Mouse (Mus musculus) adrenal gland, postnatal 10 days (tissue): ENCODE data around the gene Ubl5. TPM values are rescaled to one million over a fixed set of nuclear protein-coding genes. Genes with fewer than 3 reads are reported as not detected.
"Not testable (repeated sequence)": the region's sequence is repeated elsewhere in the genome, so short reads cannot be mapped to it uniquely, and the experiment has no call there.

ENCODE experiments used
- DNase-seq: peaks from one replicate; pipeline ENCODE4 v3.0.0; 2021; ENCODE audit warnings: mixed read lengths
- total RNA-seq, 2 experiments: library from RNA; stranded (reverse); gene quantifications; 2 replicates each; pipeline ENCODE4 v1.2.3; 2021

The Ubl5 gene
- total RNA-seq, 2 experiments from 2014 or later = 295 to 301 TPM

DNA sequence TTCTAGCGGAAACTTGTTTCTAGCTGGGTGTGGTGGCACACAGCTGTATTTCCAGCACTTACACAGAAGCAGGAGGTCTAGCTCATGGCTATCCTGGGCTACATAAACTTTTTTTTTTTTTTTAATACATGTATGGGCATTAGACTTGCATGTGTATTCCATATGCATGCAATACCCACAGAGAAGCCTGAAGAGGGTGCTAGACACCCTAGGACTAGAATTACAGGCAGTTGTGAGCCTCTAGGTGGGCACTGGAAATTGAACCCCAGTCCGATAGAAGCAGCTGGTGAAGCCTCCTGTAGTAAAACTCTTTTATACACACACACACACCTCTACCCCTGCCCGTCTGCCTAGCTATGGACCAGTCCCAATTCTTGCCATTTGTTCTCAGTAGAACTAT, 11.2 kb downstream of the Ubl5 start:
- DNase-seq = no peak

DNA sequence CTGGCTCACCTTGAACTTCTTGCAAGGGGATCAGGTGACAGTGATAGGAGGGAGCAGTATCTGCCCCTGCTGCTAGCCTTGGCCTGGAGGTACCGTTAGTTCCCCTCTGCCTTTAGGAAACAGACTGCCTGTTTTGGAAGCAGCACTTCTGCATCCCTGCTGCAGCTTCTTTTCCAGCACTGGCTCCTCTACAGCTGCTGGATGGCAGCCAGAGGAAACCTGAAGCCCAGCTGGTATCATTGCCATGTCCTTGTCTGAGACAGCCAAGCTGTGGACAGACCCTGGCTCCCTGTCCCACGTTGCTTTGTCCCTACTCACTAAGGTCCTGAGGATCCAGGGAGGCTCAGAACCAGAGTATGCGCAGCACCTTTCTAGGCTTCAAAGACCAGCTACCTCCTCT, 14.9 kb downstream of the Ubl5 start:
- DNase-seq = peak; percentile 72

DNA sequence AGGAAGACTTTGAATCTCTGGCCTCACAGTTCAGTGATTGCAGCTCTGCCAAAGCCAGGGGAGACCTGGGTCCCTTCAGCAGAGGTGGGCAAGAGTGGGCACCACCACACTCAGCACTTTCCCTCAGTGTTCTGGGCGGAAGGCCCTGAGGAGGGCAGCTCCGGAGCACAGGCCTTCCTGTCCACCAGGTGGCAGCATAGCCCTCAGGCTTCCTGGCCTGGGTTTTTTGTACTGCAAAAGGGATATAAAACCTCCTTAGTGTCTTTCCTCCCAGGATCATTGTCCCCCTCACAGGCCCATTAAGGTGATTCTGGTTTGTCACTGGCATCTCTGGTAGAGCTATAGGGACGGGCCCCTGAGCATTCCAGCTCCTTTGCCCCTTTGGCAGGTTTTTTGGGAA, 19.6 kb downstream of the Ubl5 start:
- peak; percentile 85 for DNase-seq

DNA sequence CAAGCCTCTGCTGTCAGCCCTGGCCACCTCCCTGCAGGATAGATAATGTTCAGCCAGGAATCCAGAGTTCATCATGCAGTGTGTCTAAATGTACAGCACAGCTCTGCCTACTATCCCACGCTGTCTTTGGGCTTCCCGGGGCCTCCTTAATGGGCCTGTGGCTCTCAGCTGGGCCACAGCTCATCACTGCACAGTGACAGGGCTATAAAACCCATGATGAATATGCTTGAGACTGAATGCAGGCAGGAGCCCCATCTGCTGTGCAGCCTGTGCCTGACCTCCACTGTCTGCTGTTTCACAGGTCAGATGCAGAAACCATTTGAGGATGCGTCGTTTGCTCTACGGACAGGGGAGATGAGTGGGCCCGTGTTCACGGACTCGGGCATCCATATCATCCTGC, 20.2 kb downstream of the Ubl5 start:
- DNase-seq = no peak

DNA sequence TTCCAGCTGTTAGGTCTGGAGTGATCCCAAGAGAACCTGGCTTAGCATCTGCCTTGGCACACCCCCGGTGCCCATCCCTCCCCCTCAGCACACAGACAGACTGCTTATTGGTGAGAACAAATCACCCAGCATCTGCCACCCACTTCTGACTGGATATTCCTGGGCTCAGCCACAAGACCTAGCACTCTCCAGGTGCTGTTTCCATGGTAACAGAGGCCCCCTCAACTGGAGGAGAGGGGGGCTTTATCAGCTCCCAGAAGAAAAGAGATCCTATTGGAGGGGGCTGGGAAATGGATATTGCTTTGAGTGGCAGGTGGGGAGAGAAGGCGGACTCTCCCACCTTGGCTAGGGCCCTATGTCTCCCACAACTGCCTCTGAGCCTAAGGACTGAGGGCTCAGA, 21.3 kb downstream of the Ubl5 start:
- no peak for DNase-seq

DNA sequence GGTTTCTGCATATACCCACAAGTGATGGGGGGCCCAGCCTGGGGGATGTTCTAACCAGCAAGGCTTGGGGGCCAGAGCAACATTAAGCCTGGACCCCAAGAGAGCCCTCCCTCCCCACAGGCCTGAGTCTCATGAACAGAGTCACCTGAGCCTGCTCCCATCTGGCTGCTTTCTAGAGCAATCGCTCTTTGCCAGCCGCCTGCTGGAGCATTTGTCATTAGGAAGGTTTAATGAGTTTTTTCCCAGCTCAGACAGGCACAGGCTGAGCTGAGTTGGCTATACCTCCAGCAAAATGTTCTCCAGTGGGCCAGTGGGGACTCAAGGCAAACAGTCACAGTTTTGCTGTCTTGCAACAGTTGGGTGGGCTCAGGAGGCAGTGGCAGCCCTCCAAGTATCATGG, 21.7 kb downstream of the Ubl5 start:
- DNase-seq = no peak

DNA sequence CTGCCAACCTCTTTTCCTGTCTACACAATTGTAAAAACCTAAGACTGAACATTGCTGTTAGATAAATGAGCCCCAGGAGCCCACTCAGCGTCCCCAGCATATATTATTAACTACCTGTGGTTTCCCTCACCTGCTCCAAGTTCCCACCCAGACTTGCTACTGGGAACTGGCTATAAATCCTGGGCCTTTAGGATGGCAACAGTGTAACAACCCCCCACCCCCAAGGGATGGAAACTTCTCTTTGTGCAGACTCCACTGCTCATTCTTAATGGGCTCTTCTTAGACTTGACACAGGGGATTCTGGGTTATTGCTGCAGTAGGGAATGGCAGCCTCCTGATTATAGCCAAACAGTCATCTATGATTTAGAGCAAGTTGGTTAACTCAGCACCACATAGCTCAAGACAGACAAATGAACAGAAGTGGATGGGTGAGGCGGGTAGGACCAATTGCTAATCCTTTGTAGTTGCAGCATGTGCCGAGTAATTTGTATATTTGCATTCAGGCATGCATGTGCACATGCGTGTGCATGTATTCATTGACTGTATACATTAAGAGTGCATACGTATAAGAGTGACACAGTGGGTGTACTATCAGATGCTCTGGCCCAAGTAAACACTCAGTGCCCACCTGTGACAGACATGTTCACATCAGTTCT, 22.4 kb downstream of the Ubl5 start:
- no peak for DNase-seq

GRCm38 (mm10) chr9:20665925-20666324, 23.2 kb downstream of the Ubl5 start:
- no peak for DNase-seq

DNA sequence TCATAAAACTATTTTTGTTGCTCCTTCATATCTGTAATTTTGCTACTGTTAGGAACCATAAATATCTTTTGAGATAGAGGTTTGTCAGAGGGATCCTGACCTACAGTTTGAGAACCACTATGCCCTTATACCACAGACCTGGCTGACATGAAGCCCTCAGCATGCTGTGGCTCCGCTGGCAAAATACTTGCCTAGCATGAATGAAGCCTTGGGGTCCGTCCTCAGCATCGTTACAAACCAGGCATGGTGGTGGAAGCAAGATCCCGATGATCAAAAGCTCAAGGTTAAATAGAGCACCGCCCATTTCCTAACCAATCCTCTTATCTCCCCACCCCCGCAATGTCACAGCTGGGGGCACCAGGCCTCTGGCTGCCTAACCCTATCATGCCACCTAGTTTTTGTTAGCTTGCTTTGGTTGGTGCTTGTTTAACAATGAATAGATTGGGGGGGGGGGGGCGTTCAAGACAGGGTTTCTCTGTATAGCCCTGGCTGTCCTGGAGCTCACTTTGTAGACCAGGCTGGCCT, 23.9 kb downstream of the Ubl5 start:
- no peak for DNase-seq

- DNase-seq = no peak
These were observed 25.4 kb downstream of the Ubl5 start for GRCm38 (mm10) chr9:20668065-20668464.

- no peak for DNase-seq
These were observed 29.4 kb downstream of the Ubl5 start for GRCm38 (mm10) chr9:20672047-20672446.

DNA sequence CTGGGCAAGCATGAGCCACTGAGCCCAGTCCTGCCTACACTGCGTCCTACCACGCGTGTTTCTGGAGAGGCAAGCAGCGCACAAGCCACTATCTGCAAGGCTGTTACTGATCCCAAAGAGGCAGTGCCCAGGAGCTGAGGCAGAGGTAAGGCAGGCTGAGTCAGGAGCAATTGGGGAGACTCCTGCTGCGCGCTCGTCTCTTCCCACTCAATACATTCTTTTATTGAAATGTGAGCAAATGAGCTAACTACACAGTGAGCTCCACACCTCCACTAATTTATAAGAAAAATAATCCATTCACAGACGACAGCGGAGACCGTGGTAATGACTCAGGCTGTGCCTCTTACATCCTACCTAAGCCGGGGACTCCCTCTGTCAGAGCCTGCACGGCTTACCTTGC, 35.2 kb downstream of the Ubl5 start:
- no peak for DNase-seq

GRCm38 (mm10) chr9:20680378-20680958, 37.8 kb downstream of the Ubl5 start:
- no peak for DNase-seq

- DNase-seq = no peak
These were observed 39.1 kb downstream of the Ubl5 start for GRCm38 (mm10) chr9:20681546-20682388.

- DNase-seq = no peak
These were observed 39.7 kb downstream of the Ubl5 start for GRCm38 (mm10) chr9:20682389-20682722.

GRCm38 (mm10) chr9:20685081-20685861, 42.6 kb downstream of the Ubl5 start:
- DNase-seq = no peak

DNA sequence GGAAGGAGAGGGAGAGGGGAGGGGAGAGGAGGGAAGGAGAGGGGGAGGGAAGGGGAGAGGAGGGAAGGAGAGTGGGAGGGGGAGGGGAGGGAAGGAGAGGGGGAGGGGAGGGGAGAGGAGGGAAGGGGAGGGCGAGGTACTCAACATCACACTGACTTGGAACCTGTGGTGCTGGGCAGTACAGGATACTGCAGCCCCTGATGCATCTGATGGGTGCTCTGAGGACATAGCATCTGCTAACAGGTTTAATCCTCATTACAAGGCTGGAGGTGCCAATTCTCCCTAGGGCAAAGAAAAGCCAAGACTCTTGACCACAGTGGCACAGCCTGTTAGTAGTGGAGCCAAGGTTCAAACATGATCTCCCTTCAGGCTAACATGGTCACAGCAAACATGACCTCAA, 46.7 kb downstream of the Ubl5 start:
- no peak for DNase-seq

- DNase-seq = no peak
These were observed 47.2 kb downstream of the Ubl5 start for GRCm38 (mm10) chr9:20689913-20690312.

DNA sequence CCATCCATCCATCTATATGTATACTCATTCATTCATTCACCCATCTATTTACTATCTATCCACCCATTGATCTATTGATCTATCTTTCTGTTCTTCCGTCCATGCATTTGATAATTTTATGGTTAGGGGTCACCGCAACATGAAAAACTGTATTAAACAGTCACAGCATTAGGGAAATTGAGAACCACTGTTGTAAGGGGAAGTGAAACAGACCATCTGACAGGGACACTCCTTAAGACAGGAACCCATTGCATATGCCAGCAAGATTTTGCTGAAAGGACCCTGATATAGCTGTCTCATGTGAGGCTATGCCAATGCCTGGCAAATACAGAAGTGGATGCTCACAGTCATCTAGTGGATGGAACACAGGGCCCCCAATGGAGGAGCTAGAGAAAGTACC, 47.8 kb downstream of the Ubl5 start:
- not testable (repeated sequence) for DNase-seq

GRCm38 (mm10) chr9:20692863-20693262, 50.2 kb downstream of the Ubl5 start:
- DNase-seq = no peak

DNA sequence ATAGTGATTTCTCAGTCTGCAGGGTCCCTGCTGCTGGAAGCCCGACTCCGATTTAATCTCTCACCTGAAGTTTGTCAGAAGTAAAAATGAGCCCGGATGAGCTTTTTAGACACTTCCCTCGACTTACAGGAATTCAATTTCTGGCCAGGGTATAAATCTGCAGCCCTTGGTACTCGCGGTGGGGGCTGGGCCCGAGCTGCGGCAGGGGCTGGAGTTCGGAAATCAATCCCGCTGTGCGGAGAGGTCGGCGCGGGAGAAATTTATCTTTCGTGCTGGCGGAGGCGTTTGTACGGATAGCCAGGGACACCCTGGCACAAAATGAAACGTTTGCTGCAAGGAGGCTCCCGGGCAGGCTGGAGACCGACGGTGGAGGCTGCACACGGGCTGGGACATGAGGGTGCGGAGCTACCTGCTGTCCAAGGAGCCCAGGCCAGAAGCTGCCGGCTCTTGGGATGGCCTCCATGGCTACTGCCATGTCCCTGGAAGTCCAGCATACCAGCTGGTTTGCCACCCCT, 52.1 kb downstream of the Ubl5 start:
- peak; percentile 47 for DNase-seq

GRCm38 (mm10) chr9:20696107-20696712, 53.5 kb downstream of the Ubl5 start:
- no peak for DNase-seq
